Mouse (Mus musculus) liver, embryonic 13.5 days (tissue): ENCODE data around the gene Spata13. TPM values are rescaled to one million over a fixed set of nuclear protein-coding genes. Genes with fewer than 3 reads are reported as not detected.
A peak's percentile ranks its signal among the peaks of the same experiment; 100 is the strongest.

Experiments
- ATAC-seq: fragments of 200-750 bp; cut with Nextera tagmentation; 2 replicates; pipeline ENCODE4 v1.8.0; 2017; ENCODE audit warnings: low read depth, mild to moderate bottlenecking, moderate number of reproducible peaks, moderate library complexity
- DNase-seq: peaks from one replicate; pipeline ENCODE4 v3.0.0; 2022
- H3K27ac ChIP-seq: fragments of 300-500 bp; sonication (generic); 2 replicates; pipeline ENCODE4 v1.5.1; 2015; ENCODE audit warnings: moderate library complexity, mild to moderate bottlenecking, inconsistent platforms
- H3K27me3 ChIP-seq: fragments of 300-500 bp; sonication (generic); 2 replicates; pipeline ENCODE4 v1.6.1; 2015; ENCODE audit warnings: mild to moderate bottlenecking, inconsistent platforms
- H3K36me3 ChIP-seq: fragments of 300-500 bp; sonication (generic); 2 replicates; pipeline ENCODE4 v1.6.1; 2015; ENCODE audit warnings: mild to moderate bottlenecking, inconsistent platforms
- H3K4me1 ChIP-seq: fragments of 300-500 bp; sonication (generic); replicated peaks from 2 replicates; pipeline ENCODE4 v1.6.1; 2015; ENCODE audit warnings: inconsistent platforms
- H3K4me2 ChIP-seq: fragments of 300-500 bp; sonication (generic); 2 replicates; pipeline ENCODE4 v1.6.1; 2015; ENCODE audit warnings: inconsistent platforms, mild to moderate bottlenecking, moderate library complexity
- H3K4me3 ChIP-seq: fragments of 300-500 bp; sonication (generic); replicated peaks from 2 replicates; pipeline ENCODE4 v1.5.1; 2015; ENCODE audit warnings: mild to moderate bottlenecking, inconsistent platforms
- H3K9ac ChIP-seq: fragments of 300-500 bp; sonication (generic); 2 replicates; pipeline ENCODE4 v1.6.1; 2015; ENCODE audit warnings: mild to moderate bottlenecking, inconsistent platforms
- H3K9me3 ChIP-seq: fragments of 300-500 bp; sonication (generic); replicated peaks from 2 replicates; pipeline ENCODE4 v1.6.1; 2016; ENCODE audit warnings: inconsistent platforms
- WGBS: fragments of 180-500 bp; shearing (Covaris S2); methylation state at CpG from one replicate; pipeline ENCODE4 v1.1.7; 2015; ENCODE audit not compliant: insufficient replicate concordance; 5-methylcytosine and 5-hydroxymethylcytosine counted together
- polyA plus RNA-seq: library from polyadenylated mRNA; unstranded; fragments of >200 nt; fragmentation: Nextera tagmentation; extraction: Ambion mirVana; gene quantifications from 2 replicates; pipeline ENCODE4 v1.2.1, GENCODE M21; 2015

The Spata13 gene
- polyA plus RNA-seq, 1 experiment from 2014 or later, result 17.2 TPM

GRCm38 (mm10) chr14:60682361-60683023 is 48.7 kb downstream of the Spata13 start:
- H3K9me3 ChIP-seq, result no peaks in the 10 kb centered on the region
- DNase-seq, result no peak
- no peak overlapping the region for H3K4me3 ChIP-seq
- no peak for ATAC-seq
- no peaks in the 10 kb centered on the region for H3K27me3 ChIP-seq
- peaks cover 45% of the 10 kb centered on the region for H3K4me1 ChIP-seq
- no peaks in the 10 kb centered on the region for H3K36me3 ChIP-seq
- WGBS, result 52% methylated on average over 12 of the region's 12 CpGs
- no peak overlapping the region for H3K4me2 ChIP-seq
- H3K27ac ChIP-seq, result peak overlapping the region; percentile 22; the same call in 1 of the 2 replicates
- H3K9ac ChIP-seq, result no peak overlapping the region

GRCm38 (mm10) chr14:60683989-60684388 is 50.2 kb downstream of the Spata13 start:
- Histone ChIP-seq H3K4me3 (no peak overlapping the region), H3K27ac (no peak overlapping the region), H3K4me1 (peaks cover 39% of the 10 kb centered on the region), H3K4me2 (no peak overlapping the region), H3K9me3 (no peaks in the 10 kb centered on the region), H3K27me3 (no peaks in the 10 kb centered on the region), H3K36me3 (no peaks in the 10 kb centered on the region), H3K9ac (no peak overlapping the region)
- WGBS, result 78% methylated on average over 10 of the region's 10 CpGs
- DNase-seq (no peak), ATAC-seq (no peak)

GRCm38 (mm10) chr14:60686733-60687132 is 52.9 kb downstream of the Spata13 start:
- 81% methylated on average over 11 of the region's 11 CpGs for WGBS
- Histone ChIP-seq H3K4me3 (no peak overlapping the region), H3K27ac (no peak overlapping the region)

GRCm38 (mm10) chr14:60687241-60687640 is 53.4 kb downstream of the Spata13 start:
- WGBS, result 75% methylated on average over 7 of the region's 7 CpGs
- peaks cover 16% of the 10 kb centered on the region for H3K36me3 ChIP-seq
- H3K4me1 ChIP-seq, result peaks cover 33% of the 10 kb centered on the region
- DNase-seq (no peak), ATAC-seq (no peak)
- no peaks in the 10 kb centered on the region for H3K27me3 ChIP-seq
- no peak overlapping the region for H3K9ac ChIP-seq
- no peak overlapping the region for H3K4me2 ChIP-seq
- no peak overlapping the region for H3K27ac ChIP-seq
- H3K9me3 ChIP-seq, result no peaks in the 10 kb centered on the region
- no peak overlapping the region for H3K4me3 ChIP-seq

More at GRCm38 (mm10) chr14:60686733-60687132, 52.9 kb downstream of the Spata13 start:
- Histone ChIP-seq H3K9ac (no peak overlapping the region), H3K4me2 (no peak overlapping the region), H3K4me1 (peaks cover 38% of the 10 kb centered on the region), H3K9me3 (no peaks in the 10 kb centered on the region), H3K36me3 (peaks cover 11% of the 10 kb centered on the region), H3K27me3 (no peaks in the 10 kb centered on the region)
- ATAC-seq, result no peak; the same call in 1 of the 2 replicates
- DNase-seq, result no peak

- Histone ChIP-seq H3K9me3 (no peaks in the 10 kb centered on the region), H3K27ac (no peak overlapping the region), H3K36me3 (peaks cover 17% of the 10 kb centered on the region), H3K4me1 (peaks cover 27% of the 10 kb centered on the region), H3K4me3 (no peak overlapping the region), H3K4me2 (no peak overlapping the region), H3K9ac (no peak overlapping the region), H3K27me3 (no peaks in the 10 kb centered on the region)
- ATAC-seq, result peak; percentile 66; the same call in 1 of the 2 replicates
- 35% methylated on average over 7 of the region's 7 CpGs for WGBS
- DNase-seq, result peak; percentile 34
These were observed 54.9 kb downstream of the Spata13 start for GRCm38 (mm10) chr14:60688509-60689205.

GRCm38 (mm10) chr14:60689768-60690167 is 56.0 kb downstream of the Spata13 start:
- 75% methylated on average over 5 of the region's 5 CpGs for WGBS
- H3K9ac ChIP-seq, result no peak overlapping the region
- ATAC-seq, result no peak
- no peak for DNase-seq
- no peaks in the 10 kb centered on the region for H3K9me3 ChIP-seq
- H3K4me2 ChIP-seq, result no peak overlapping the region
- no peaks in the 10 kb centered on the region for H3K27me3 ChIP-seq
- peaks cover 25% of the 10 kb centered on the region for H3K4me1 ChIP-seq
- H3K36me3 ChIP-seq, result peaks cover 17% of the 10 kb centered on the region
- no peak overlapping the region for H3K27ac ChIP-seq
- H3K4me3 ChIP-seq, result no peak overlapping the region

- peaks cover 20% of the 10 kb centered on the region for H3K4me1 ChIP-seq
- H3K27ac ChIP-seq, result no peak overlapping the region
- DNase-seq (no peak), ATAC-seq (no peak)
- no peaks in the 10 kb centered on the region for H3K9me3 ChIP-seq
- H3K4me2 ChIP-seq, result no peak overlapping the region
- H3K36me3 ChIP-seq, result peaks cover 17% of the 10 kb centered on the region
- WGBS, result 78% methylated on average over 7 of the region's 7 CpGs
- no peaks in the 10 kb centered on the region for H3K27me3 ChIP-seq
- H3K9ac ChIP-seq, result no peak overlapping the region
- H3K4me3 ChIP-seq, result no peak overlapping the region
These were observed 56.8 kb downstream of the Spata13 start for GRCm38 (mm10) chr14:60690631-60691030.

- H3K9ac ChIP-seq, result no peak overlapping the region
- H3K27ac ChIP-seq, result no peak overlapping the region
- no peak overlapping the region for H3K4me2 ChIP-seq
- H3K27me3 ChIP-seq, result no peaks in the 10 kb centered on the region
- no peak for DNase-seq
- WGBS, result 74% methylated on average over 11 of the region's 11 CpGs
- peaks cover 17% of the 10 kb centered on the region for H3K36me3 ChIP-seq
- no peak overlapping the region for H3K4me3 ChIP-seq
- H3K4me1 ChIP-seq, result peaks cover 13% of the 10 kb centered on the region; the same call in 1 of the 2 replicates
- H3K9me3 ChIP-seq, result no peaks in the 10 kb centered on the region
- no peak for ATAC-seq
These were observed 59.3 kb downstream of the Spata13 start for GRCm38 (mm10) chr14:60693122-60693536.

GRCm38 (mm10) chr14:60693666-60694065 is 59.9 kb downstream of the Spata13 start:
- H3K4me1 ChIP-seq, result 0 out of 2 replicates have a peak, but pooled peaks cover 12% of the 10 kb centered on the region
- H3K9me3 ChIP-seq, result no peaks in the 10 kb centered on the region
- no peaks in the 10 kb centered on the region for H3K27me3 ChIP-seq
- no peak for DNase-seq
- H3K4me2 ChIP-seq, result no peak overlapping the region
- H3K9ac ChIP-seq, result no peak overlapping the region
- H3K4me3 ChIP-seq, result no peak overlapping the region
- ATAC-seq, result no peak
- 80% methylated on average over 5 of the region's 5 CpGs for WGBS
- no peak overlapping the region for H3K27ac ChIP-seq
- peaks cover 17% of the 10 kb centered on the region for H3K36me3 ChIP-seq

- no peak overlapping the region for H3K27ac ChIP-seq
- ATAC-seq (no peak), DNase-seq (no peak)
- no peak overlapping the region for H3K9ac ChIP-seq
- no peaks in the 10 kb centered on the region for H3K27me3 ChIP-seq
- H3K4me1 ChIP-seq, result 0 out of 2 replicates have a peak, but pooled peaks cover 8% of the 10 kb centered on the region
- WGBS, result 65% methylated on average over 14 of the region's 14 CpGs
- peaks cover 17% of the 10 kb centered on the region for H3K36me3 ChIP-seq
- H3K4me3 ChIP-seq, result no peak overlapping the region
- no peaks in the 10 kb centered on the region for H3K9me3 ChIP-seq
- H3K4me2 ChIP-seq, result no peak overlapping the region
These were observed 60.6 kb downstream of the Spata13 start for GRCm38 (mm10) chr14:60694215-60694997.

GRCm38 (mm10) chr14:60697351-60697750 is 63.5 kb downstream of the Spata13 start:
- Histone ChIP-seq H3K4me2 (no peak overlapping the region), H3K9ac (no peak overlapping the region), H3K9me3 (no peaks in the 10 kb centered on the region), H3K4me1 (0 out of 2 replicates have a peak, but pooled peaks cover 8% of the 10 kb centered on the region), H3K4me3 (no peak overlapping the region), H3K27me3 (no peaks in the 10 kb centered on the region), H3K27ac (no peak overlapping the region), H3K36me3 (no peaks in the 10 kb centered on the region)
- DNase-seq (no peak), ATAC-seq (no peak)
- WGBS, result 81% methylated on average over 8 of the region's 8 CpGs
